Mouse (Mus musculus) layer of hippocampus, adult 8-10 months (tissue): Measurements from ENCODE around the gene C1galt1c1. TPM values are rescaled to one million over a fixed set of nuclear protein-coding genes. Genes with fewer than 3 reads are reported as not detected.

ENCODE experiments used
- total RNA-seq, 4 experiments: library from RNA; stranded (reverse); gene quantifications; 2 replicates each; pipeline ENCODE4 v1.2.4; 2022

Gene C1galt1c1
- total RNA-seq, 4 experiments from 2014 or later, result 21.4 to 32.3 (median 26.1) TPM

Other genes starting within 250 kb of the C1galt1c1 start
- gene Lamp2, start 178.6 kb downstream of the C1galt1c1 start, total RNA-seq, result 100 to 1,000 TPM in 2 of 4 experiments, 10 to 100 TPM in 2; 84.7 to 126 (median 103) TPM
- 10 to 100 TPM; 31.2 to 36.7 (median 34.2) TPM for gene Cul4b, start 58.9 kb downstream of the C1galt1c1 start, total RNA-seq
- 10 to 100 TPM; 78.7 to 94.2 (median 87.2) TPM for gene Mcts1, start 34.5 kb downstream of the C1galt1c1 start, total RNA-seq
- under 1 TPM in 1 of 4 experiments, not detected in 3; 0.37 TPM for gene 6030498E09Rik, start 137.6 kb upstream of the C1galt1c1 start, total RNA-seq